Mouse (Mus musculus): Measurements from ENCODE around the gene Ambra1. TPM values are rescaled to one million over a fixed set of nuclear protein-coding genes. Genes with fewer than 3 reads are reported as not detected.

Gene Ambra1
- total and polyA plus RNA-seq, 3 experiments = 15.8 to 27.1 (median 21.9) TPM

DNA sequence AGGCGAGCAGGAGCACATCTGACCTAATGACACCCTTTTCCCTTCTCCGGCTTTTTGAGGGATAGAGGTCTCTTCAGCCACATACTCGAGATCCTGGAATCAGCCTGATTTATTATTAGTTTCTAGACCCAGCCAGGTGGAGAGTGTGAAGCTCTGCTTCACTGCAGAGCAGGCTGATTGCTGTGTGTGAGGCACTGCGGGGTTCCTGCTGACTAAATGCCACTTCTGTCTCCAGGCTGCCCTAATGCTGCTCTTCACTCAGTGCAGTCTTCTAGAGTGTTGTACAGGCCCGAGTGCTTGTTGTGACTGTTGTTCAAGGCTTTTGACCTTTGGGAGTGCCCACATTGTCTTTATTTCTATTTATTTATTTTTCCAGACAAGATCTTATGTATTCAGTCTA, 172.4 kb downstream of the Ambra1 start:
- H3K79me2 ChIP-seq (replicated peaks; ENCODE audit: control insufficient read depth, extremely low read depth, insufficient read depth, poor library complexity, severe bottlenecking) = no peaks in the 10 kb centered on the region
- TF ChIP-seq ELF1 (IDR thresholded peaks at IDR 0.05; ENCODE audit: low read depth, low read length) (no peak), ZNF384 (IDR thresholded peaks at IDR 0.05; ENCODE audit: low read depth, low read length) (no peak), MXI1 (IDR thresholded peaks at IDR 0.05; ENCODE audit: low read depth, low read length) (no peak), NELFE (IDR thresholded peaks at IDR 0.05; ENCODE audit: low read depth, low read length) (no peak), USF1 (IDR thresholded peaks at IDR 0.05; ENCODE audit: low read depth, low read length) (no peak), SMC3 (IDR thresholded peaks at IDR 0.05; ENCODE audit: low read depth, low read length) (no peak), MAX (IDR thresholded peaks at IDR 0.05; ENCODE audit: low read length) (no peak), JUN (IDR thresholded peaks at IDR 0.05; ENCODE audit: insufficient read depth, low read depth, low read length) (no peak), TCF12 (IDR thresholded peaks at IDR 0.05; ENCODE audit: low read depth, low read length) (no peak)
- no peak overlapping the region for H3K4me2 ChIP-seq (ENCODE audit: insufficient read depth, low read depth, poor library complexity, severe bottlenecking)
- dilution Hi-C loops (cut with MboI; ENCODE audit: extremely low pct_ligation_motif_present, extremely low pct_unique_long_range_greater_than_20kb, low sequenced_read_pairs) = no loop called here
- peaks cover 30 to 79% of the 10 kb centered on the region in 2 experiments for H3K36me3 ChIP-seq (replicated peaks in 1 of 2; ENCODE audit: control insufficient read depth in 1 of 2, insufficient read depth in 1 of 2, low read length in 1 of 2)
- in situ Hi-C loops (cut with MboI; ENCODE audit: low pct_ligation_motif_present, low pct_unique_long_range_greater_than_20kb, low sequenced_read_pairs) = no loop called here
- no peak overlapping the region for H3K9ac ChIP-seq (ENCODE audit: insufficient read depth, low read depth)
- H3K4me3 ChIP-seq (replicated peaks in 1 of 3; ENCODE audit: low read depth in 2 of 3, low read length in 2 of 3, poor library complexity in 1 of 3) = no peak overlapping the region
- no peak overlapping the region for H3K27ac ChIP-seq (ENCODE audit: insufficient read depth, low read depth)
- H3K27me3 ChIP-seq (replicated peaks) = no peaks in the 10 kb centered on the region
- DNase-seq (ENCODE audit: extremely low read depth) = no peak
- no peaks in the 10 kb centered on the region for H3K4me1 ChIP-seq (ENCODE audit: control insufficient read depth in 1 of 2, insufficient read depth in 2 of 2)
- no peaks in the 10 kb centered on the region for H3K9me3 ChIP-seq (replicated peaks; ENCODE audit: low read length)

DNA sequence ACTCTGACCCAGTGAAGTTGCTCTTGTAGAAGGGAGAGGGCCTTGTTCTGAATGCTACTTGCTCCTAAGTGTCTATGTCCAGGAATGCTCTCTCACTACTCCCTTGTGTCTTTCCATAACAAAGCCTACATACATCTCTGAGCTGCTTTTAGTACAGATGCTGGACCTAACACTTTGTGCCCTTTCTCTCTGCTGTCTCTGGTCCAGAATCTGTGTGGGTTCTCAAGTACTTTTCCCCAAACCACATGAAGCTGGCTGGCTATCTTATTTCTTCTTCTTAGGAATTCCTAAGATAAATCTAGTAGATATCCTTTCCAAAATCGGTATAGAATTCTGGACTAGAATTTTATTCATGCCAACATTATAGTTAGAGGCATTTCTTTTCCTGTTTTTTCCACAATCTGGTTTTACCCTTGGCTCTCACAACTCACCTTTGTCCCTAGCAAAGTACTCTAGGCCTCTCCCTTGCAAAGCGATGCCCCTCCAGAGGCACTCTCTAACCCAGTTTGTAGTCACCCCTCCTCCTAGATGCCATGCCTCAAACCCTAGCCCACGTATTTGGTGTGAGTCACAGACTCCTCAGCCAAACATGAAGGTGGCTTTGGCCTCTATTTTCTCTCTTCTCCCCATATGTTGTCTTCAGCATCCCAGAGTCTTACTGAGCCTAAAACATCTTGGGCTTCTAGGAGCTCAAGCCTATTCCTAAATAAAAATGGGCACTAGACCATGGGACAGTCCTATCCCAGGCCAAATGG, 173.4 kb downstream of the Ambra1 start:
- H3K36me3 ChIP-seq (replicated peaks in 1 of 2; ENCODE audit: control insufficient read depth in 1 of 2, insufficient read depth in 1 of 2, low read length in 1 of 2) = peaks cover 26 to 74% of the 10 kb centered on the region in 2 experiments

More for the DNA sequence above, 173.4 kb downstream of the Ambra1 start:
- Histone ChIP-seq H3K4me1 (ENCODE audit: control insufficient read depth in 1 of 2, insufficient read depth in 2 of 2) (no peaks in the 10 kb centered on the region), H3K27me3 (replicated peaks) (no peaks in the 10 kb centered on the region), H3K4me3 (replicated peaks in 1 of 3; ENCODE audit: low read depth in 2 of 3, low read length in 2 of 3, poor library complexity in 1 of 3) (no peak overlapping the region), H3K9me3 (replicated peaks; ENCODE audit: low read length) (no peaks in the 10 kb centered on the region), H3K79me2 (replicated peaks; ENCODE audit: control insufficient read depth, extremely low read depth, insufficient read depth, poor library complexity, severe bottlenecking) (no peaks in the 10 kb centered on the region), H3K4me2 (ENCODE audit: insufficient read depth, low read depth, poor library complexity, severe bottlenecking) (no peak overlapping the region), H3K27ac (ENCODE audit: insufficient read depth, low read depth) (no peak overlapping the region), H3K9ac (ENCODE audit: insufficient read depth, low read depth) (no peak overlapping the region)
- in situ Hi-C loops (cut with MboI; ENCODE audit: low pct_ligation_motif_present, low pct_unique_long_range_greater_than_20kb, low sequenced_read_pairs) (no loop called here), dilution Hi-C loops (cut with MboI; ENCODE audit: extremely low pct_ligation_motif_present, extremely low pct_unique_long_range_greater_than_20kb, low sequenced_read_pairs) (no loop called here)
- DNase-seq (ENCODE audit: extremely low read depth) = no peak
- TF ChIP-seq POLR2AphosphoS2 (IDR thresholded peaks at IDR 0.05; ENCODE audit: low read depth, low read length) (no peak), EP300 (IDR thresholded peaks at IDR 0.05; ENCODE audit: low read length) (no peak), PAX5 (IDR thresholded peaks at IDR 0.05; ENCODE audit: low read length) (no peak), MXI1 (IDR thresholded peaks at IDR 0.05; ENCODE audit: low read depth, low read length) (no peak), ZKSCAN1 (IDR thresholded peaks at IDR 0.05; ENCODE audit: borderline replicate concordance, low read depth, low read length) (no peak), SIN3A (IDR thresholded peaks at IDR 0.05; ENCODE audit: low read length) (no peak), RAD21 (IDR thresholded peaks at IDR 0.05; ENCODE audit: low read depth, low read length) (no peak), MAFK (IDR thresholded peaks at IDR 0.05; ENCODE audit: insufficient replicate concordance, low read length) (no peak), ZC3H11A (IDR thresholded peaks at IDR 0.05; ENCODE audit: low read depth, low read length) (no peak), TBP (conservative IDR thresholded peaks at IDR 0.05; ENCODE audit: low read depth, low read length) (no peak), USF1 (IDR thresholded peaks at IDR 0.05; ENCODE audit: low read depth, low read length) (no peak), GABPA (IDR thresholded peaks at IDR 0.05; ENCODE audit: insufficient replicate concordance, low read depth, low read length) (no peak), ELF1 (IDR thresholded peaks at IDR 0.05; ENCODE audit: low read depth, low read length) (no peak), UBTF (IDR thresholded peaks at IDR 0.05; ENCODE audit: low read depth, low read length) (no peak), TCF12 (IDR thresholded peaks at IDR 0.05; ENCODE audit: low read depth, low read length) (no peak), MYC (IDR thresholded peaks at IDR 0.05; ENCODE audit: low read depth, low read length) (no peak), NELFE (IDR thresholded peaks at IDR 0.05; ENCODE audit: low read depth, low read length) (no peak), MEF2A (IDR thresholded peaks at IDR 0.05; ENCODE audit: borderline replicate concordance, low read depth, low read length) (no peak)
